Mouse (Mus musculus) hindbrain, embryonic 12.5 days (tissue): ENCODE data around the gene Atp1a3. TPM values are rescaled to one million over a fixed set of nuclear protein-coding genes. Genes with fewer than 3 reads are reported as not detected.

ENCODE experiments used
- ATAC-seq: fragments of 200-750 bp; cut with Nextera tagmentation; 2 replicates; pipeline ENCODE4 v1.8.0; 2017; ENCODE audit warnings: moderate TSS enrichment; ENCODE audit not compliant: low FRiP score
- H3K27ac ChIP-seq: fragments of 300-500 bp; sonication (generic); 2 replicates; pipeline ENCODE4 v1.5.1; 2016; ENCODE audit warnings: mild to moderate bottlenecking
- H3K27me3 ChIP-seq: fragments of 300-500 bp; sonication (generic); 2 replicates; pipeline ENCODE4 v1.6.1; 2016; ENCODE audit warnings: mild to moderate bottlenecking
- H3K36me3 ChIP-seq: fragments of 300-500 bp; sonication (generic); 2 replicates; pipeline ENCODE4 v1.6.1; 2016; ENCODE audit warnings: mild to moderate bottlenecking
- H3K4me1 ChIP-seq: fragments of 300-500 bp; sonication (generic); 2 replicates; pipeline ENCODE4 v1.6.1; 2016
- H3K4me2 ChIP-seq: fragments of 300-500 bp; sonication (generic); replicated peaks from 2 replicates; pipeline ENCODE4 v1.6.1; 2016; ENCODE audit warnings: mild to moderate bottlenecking
- H3K4me3 ChIP-seq: fragments of 300-500 bp; sonication (generic); 2 replicates; pipeline ENCODE4 v1.5.1; 2016; ENCODE audit warnings: mild to moderate bottlenecking
- H3K9ac ChIP-seq: fragments of 300-500 bp; sonication (generic); 2 replicates; pipeline ENCODE4 v1.6.1; 2016; ENCODE audit warnings: mild to moderate bottlenecking, moderate library complexity
- H3K9me3 ChIP-seq: fragments of 300-500 bp; sonication (generic); replicated peaks from 2 replicates; pipeline ENCODE4 v1.6.1; 2016; ENCODE audit warnings: mild to moderate bottlenecking
- WGBS: fragments of 180-500 bp; shearing (Covaris S2); methylation state at CpG from one replicate; pipeline ENCODE4 v1.1.7; 2016; 5-methylcytosine and 5-hydroxymethylcytosine counted together
- microRNA-seq: library from miRNA; unstranded; fragments of <30 nt; microRNA quantifications from one replicate; pipeline ENCODE4, GENCODE M21; 2017
- polyA plus RNA-seq: library from polyadenylated mRNA; unstranded; fragments of >200 nt; fragmentation: Nextera tagmentation; extraction: Ambion mirVana; gene quantifications from 2 replicates; pipeline ENCODE4 v1.2.1, GENCODE M21; 2016

Atp1a3 gene
- polyA plus RNA-seq, 1 experiment from 2014 or later, result 110 TPM

DNA sequence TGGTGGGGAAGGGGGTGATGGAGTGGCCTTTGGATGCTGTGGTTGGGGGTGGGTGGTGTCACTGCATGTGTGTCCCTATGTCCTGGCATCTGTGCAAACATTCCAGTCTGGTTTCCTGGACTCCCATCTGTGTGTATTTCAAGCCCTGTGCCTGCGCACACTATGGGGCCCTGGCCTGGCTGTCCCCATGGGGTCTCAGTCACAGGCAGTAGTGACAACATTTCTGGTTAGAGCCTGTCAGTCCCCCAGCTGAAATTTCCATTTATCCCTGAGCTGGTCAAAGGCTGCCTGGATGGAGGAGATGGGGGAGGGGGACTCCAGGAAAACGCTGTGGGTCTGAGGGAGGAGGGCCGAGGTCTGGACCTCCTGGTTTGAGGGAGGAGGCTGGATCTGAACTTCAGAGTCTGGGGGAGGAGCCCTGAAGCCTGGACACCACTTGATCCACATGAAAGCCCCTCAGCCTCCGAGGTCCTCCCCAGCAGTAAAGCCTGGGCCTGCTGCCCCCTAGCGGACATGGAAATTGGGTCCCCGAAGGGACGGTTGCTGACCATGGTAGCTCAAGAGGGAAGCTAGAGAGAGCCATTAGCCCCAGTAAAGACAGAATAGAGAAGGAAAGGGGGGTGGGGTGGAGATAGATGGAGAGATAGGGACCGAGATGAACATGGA, 55.7 kb downstream of the Atp1a3 start:
- Histone ChIP-seq H3K27me3 (peaks cover 98% of the 10 kb centered on the region), H3K9me3 (no peaks in the 10 kb centered on the region), H3K4me3 (no peak overlapping the region), H3K27ac (peak overlapping the region; percentile 40; the same call in 1 of the 2 replicates), H3K36me3 (no peaks in the 10 kb centered on the region), H3K9ac (no peak overlapping the region), H3K4me2 (no peak overlapping the region), H3K4me1 (peaks cover 64% of the 10 kb centered on the region)
- ATAC-seq, result peak; percentile 68
- 1% methylated on average over 8 of the region's 8 CpGs for WGBS

- Histone ChIP-seq H3K4me2 (peak overlapping the region; percentile 44), H3K9me3 (no peaks in the 10 kb centered on the region), H3K4me1 (peaks cover 62% of the 10 kb centered on the region), H3K4me3 (peak overlapping the region; percentile 14), H3K27me3 (peaks cover 98% of the 10 kb centered on the region), H3K27ac (no peak overlapping the region), H3K36me3 (no peaks in the 10 kb centered on the region), H3K9ac (peak overlapping the region; percentile 49)
- 2% methylated on average over 29 of the region's 29 CpGs for WGBS
- no peak for ATAC-seq
These were observed 57.0 kb downstream of the Atp1a3 start for GRCm38 (mm10) chr7:24948774-24949173.

GRCm38 (mm10) chr7:24947316-24948048, 58.3 kb downstream of the Atp1a3 start:
- no peak for ATAC-seq
- 7% methylated on average over 7 of the region's 7 CpGs for WGBS
- H3K9ac ChIP-seq, result no peak overlapping the region
- H3K4me1 ChIP-seq, result peaks cover 54% of the 10 kb centered on the region
- peaks cover 99% of the 10 kb centered on the region for H3K27me3 ChIP-seq
- no peak overlapping the region for H3K4me3 ChIP-seq
- H3K36me3 ChIP-seq, result no peaks in the 10 kb centered on the region
- no peaks in the 10 kb centered on the region for H3K9me3 ChIP-seq
- no peak overlapping the region for H3K4me2 ChIP-seq
- no peak overlapping the region for H3K27ac ChIP-seq

- Histone ChIP-seq H3K27ac (peak within 1 kb of the TSS; percentile 35), H3K27me3 (peaks cover 100% of the 10 kb centered on the region), H3K36me3 (no peaks in the 10 kb centered on the region), H3K4me2 (peak within 1 kb of the TSS; percentile 55), H3K4me3 (peak within 1 kb of the TSS; percentile 35), H3K9me3 (no peaks in the 10 kb centered on the region), H3K4me1 (peaks cover 24% of the 10 kb centered on the region), H3K9ac (peak within 1 kb of the TSS; percentile 50)
- ATAC-seq, result no peak
- under 1% methylated on average over 71 of the region's 72 CpGs for WGBS
These were observed 61.4 kb downstream of the Atp1a3 start, which contains the start of gene Gm4881 for GRCm38 (mm10) chr7:24944257-24944950. TSS of gene Gm4881 (minus strand) at chr7:24944494.

GRCm38 (mm10) chr7:24943641-24944040, 62.1 kb downstream of the Atp1a3 start:
- Histone ChIP-seq H3K4me2 (peak overlapping the region; percentile 22; the same call in 1 of the 2 replicates), H3K36me3 (no peaks in the 10 kb centered on the region), H3K27ac (no peak overlapping the region), H3K9ac (no peak overlapping the region), H3K4me1 (peaks cover 16% of the 10 kb centered on the region), H3K9me3 (no peaks in the 10 kb centered on the region), H3K27me3 (peaks cover 100% of the 10 kb centered on the region), H3K4me3 (peak overlapping the region; percentile 35)
- no peak for ATAC-seq
- 6% methylated on average over 6 of the region's 6 CpGs for WGBS

- H3K4me1 ChIP-seq, result peaks cover 44% of the 10 kb centered on the region
- WGBS, result 2% methylated on average over 15 of the region's 15 CpGs
- H3K27me3 ChIP-seq, result peaks cover 90% of the 10 kb centered on the region
- H3K36me3 ChIP-seq, result peaks cover 10% of the 10 kb centered on the region
- H3K4me2 ChIP-seq, result peak overlapping the region; percentile 8; the same call in 1 of the 2 replicates
- H3K27ac ChIP-seq, result no peak overlapping the region
- no peak for ATAC-seq
- peak overlapping the region; percentile 3; the same call in 1 of the 2 replicates for H3K9ac ChIP-seq
- peak overlapping the region; percentile 13; the same call in 1 of the 2 replicates for H3K4me3 ChIP-seq
- no peaks in the 10 kb centered on the region for H3K9me3 ChIP-seq
These were observed 74.1 kb downstream of the Atp1a3 start for GRCm38 (mm10) chr7:24931651-24932050.

- no peak overlapping the region; the same call in 1 of the 2 replicates for H3K4me2 ChIP-seq
- no peak overlapping the region for H3K9ac ChIP-seq
- ATAC-seq, result no peak
- H3K4me1 ChIP-seq, result peaks cover 44% of the 10 kb centered on the region
- H3K27me3 ChIP-seq, result peaks cover 78% of the 10 kb centered on the region
- no peak overlapping the region for H3K27ac ChIP-seq
- WGBS, result 54% methylated on average over 6 of the region's 6 CpGs
- H3K9me3 ChIP-seq, result no peaks in the 10 kb centered on the region
- H3K36me3 ChIP-seq, result peaks cover 21% of the 10 kb centered on the region
- no peak overlapping the region for H3K4me3 ChIP-seq
These were observed 75.3 kb downstream of the Atp1a3 start for GRCm38 (mm10) chr7:24930475-24930874.

Small RNA genes lying within 50 kb of the gene (microRNA-seq; reads per million reads assigned to microRNA genes)
- gene Mir7046 (not detected), gene Mir7047 (not detected)

Other genes starting within 250 kb of the Atp1a3 start
- gene Cd177, start 245.6 kb downstream of the Atp1a3 start, polyA plus RNA-seq, result 0.23 and 0.39 TPM in 2 replicates
- not detected in 2 replicates for gene Ceacam10, start 228.8 kb downstream of the Atp1a3 start, polyA plus RNA-seq
- 28.6 and 37.8 TPM in 2 replicates for gene Gm9844, start 143.7 kb downstream of the Atp1a3 start, polyA plus RNA-seq
- gene Lypd4, start 136.0 kb downstream of the Atp1a3 start, polyA plus RNA-seq, result not detected in 2 replicates
- gene Dmrtc2, start 135.9 kb downstream of the Atp1a3 start, polyA plus RNA-seq, result 0.27 TPM in 1 of 2 replicates, not detected in the other
- gene Rps19, start 121.6 kb downstream of the Atp1a3 start, polyA plus RNA-seq, result 1,212 and 1,459 TPM in 2 replicates
- gene Cd79a, start 108.6 kb downstream of the Atp1a3 start, polyA plus RNA-seq, result 0.23 and 0.36 TPM in 2 replicates
- 91.2 and 91.8 TPM in 2 replicates for gene Arhgef1, start 103.0 kb downstream of the Atp1a3 start, polyA plus RNA-seq
- 9.4 and 13.8 TPM in 2 replicates for gene Gm4881, start 61.5 kb downstream of the Atp1a3 start, polyA plus RNA-seq
- 122 and 138 TPM in 2 replicates for gene Rabac1, start 33.2 kb downstream of the Atp1a3 start, polyA plus RNA-seq
- gene Grik5, start 66.4 kb upstream of the Atp1a3 start, polyA plus RNA-seq, result 16.5 and 17.1 TPM in 2 replicates
- 39.8 and 40.8 TPM in 2 replicates for gene Zfp574, start 66.6 kb upstream of the Atp1a3 start, polyA plus RNA-seq
- gene Pou2f2, start 173.8 kb upstream of the Atp1a3 start, polyA plus RNA-seq, result 38.6 and 40.3 TPM in 2 replicates
- 11.9 and 13.9 TPM in 2 replicates for gene Dedd2, start 214.7 kb upstream of the Atp1a3 start, polyA plus RNA-seq
- 2.3 and 2.9 TPM in 2 replicates for gene Zfp526, start 215.5 kb upstream of the Atp1a3 start, polyA plus RNA-seq
- 17.2 and 19.6 TPM in 2 replicates for gene Gsk3a, start 231.9 kb upstream of the Atp1a3 start, polyA plus RNA-seq
- gene Erf, start 244.8 kb upstream of the Atp1a3 start, polyA plus RNA-seq, result 10.4 and 13.6 TPM in 2 replicates